Mouse (Mus musculus): ENCODE measurements around the gene Tbata.

Gene Tbata

GRCm38 (mm10) chr10:61171654-61172053 lies at the start of gene Tbata:
Tbata (plus strand) TSS chr10:61171954.
- no peak for DNase-seq (ENCODE audit: low read depth)

GRCm38 (mm10) chr10:61123276-61123913 lies 48.4 kb upstream of the Tbata start:
- DNase-seq (ENCODE audit: low read depth), result no peak

GRCm38 (mm10) chr10:61124462-61124861 lies 47.3 kb upstream of the Tbata start:
- DNase-seq (ENCODE audit: low read depth), result no peak

GRCm38 (mm10) chr10:61128701-61129365 lies 42.9 kb upstream of the Tbata start:
- DNase-seq (ENCODE audit: low read depth), result no peak

GRCm38 (mm10) chr10:61130959-61131358 lies 40.8 kb upstream of the Tbata start:
- no peak for DNase-seq (ENCODE audit: low read depth)

GRCm38 (mm10) chr10:61134041-61134440 lies 37.7 kb upstream of the Tbata start:
- no peak for DNase-seq (ENCODE audit: low read depth)

GRCm38 (mm10) chr10:61135226-61135839 lies 36.4 kb upstream of the Tbata start:
- DNase-seq (ENCODE audit: low read depth), result no peak

GRCm38 (mm10) chr10:61137567-61137966 lies 34.2 kb upstream of the Tbata start:
- DNase-seq (ENCODE audit: low read depth), result no peak

- DNase-seq (ENCODE audit: low read depth), result no peak
These were observed 28.4 kb upstream of the Tbata start for GRCm38 (mm10) chr10:61143343-61143742.

- DNase-seq (ENCODE audit: low read depth), result no peak
These were observed 26.0 kb upstream of the Tbata start for GRCm38 (mm10) chr10:61145766-61146118.

- DNase-seq (ENCODE audit: low read depth), result peak; percentile 54
These were observed 25.5 kb upstream of the Tbata start for GRCm38 (mm10) chr10:61146119-61146806.

GRCm38 (mm10) chr10:61146807-61147156 lies 25.0 kb upstream of the Tbata start:
- no peak for DNase-seq (ENCODE audit: low read depth)

- peak; percentile 84 for DNase-seq (ENCODE audit: low read depth)
These were observed 24.4 kb upstream of the Tbata start, which contains the start of gene Sgpl1 for GRCm38 (mm10) chr10:61147157-61148040. Sgpl1 (minus strand) TSS chr10:61147703.

- no peak for DNase-seq (ENCODE audit: low read depth)
These were observed 22.3 kb upstream of the Tbata start for GRCm38 (mm10) chr10:61149476-61149875.

- no peak for DNase-seq (ENCODE audit: low read depth)
These were observed 21.1 kb upstream of the Tbata start for GRCm38 (mm10) chr10:61150616-61151015.

- no peak for DNase-seq (ENCODE audit: low read depth)
These were observed 19.6 kb upstream of the Tbata start for GRCm38 (mm10) chr10:61152131-61152530.

- no peak for DNase-seq (ENCODE audit: low read depth)
These were observed 16.1 kb upstream of the Tbata start for GRCm38 (mm10) chr10:61155611-61156010.

- no peak for DNase-seq (ENCODE audit: low read depth)
These were observed 15.3 kb upstream of the Tbata start for GRCm38 (mm10) chr10:61156453-61156852.

GRCm38 (mm10) chr10:61158594-61158993 lies 13.2 kb upstream of the Tbata start:
- DNase-seq (ENCODE audit: low read depth), result no peak

GRCm38 (mm10) chr10:61160089-61160488 lies 11.7 kb upstream of the Tbata start:
- DNase-seq (ENCODE audit: low read depth), result no peak

GRCm38 (mm10) chr10:61160671-61161070 lies 11.1 kb upstream of the Tbata start:
- no peak for DNase-seq (ENCODE audit: low read depth)

GRCm38 (mm10) chr10:61162366-61162765 lies 9.4 kb upstream of the Tbata start:
- DNase-seq (ENCODE audit: low read depth), result no peak
